Mouse (Mus musculus) layer of hippocampus, adult 18-20 months (tissue): ENCODE data around the gene Sec31a. TPM values are rescaled to one million over a fixed set of nuclear protein-coding genes. Genes with fewer than 3 reads are reported as not detected.

Experiments used
- total RNA-seq, 2 experiments: library from RNA; stranded (reverse); gene quantifications; 2 replicates each; pipeline ENCODE4 v1.2.3; 2021

Sec31a gene
- total RNA-seq, 2 experiments from 2014 or later = 105 to 107 TPM

Other genes with a start within 250 kb of the Sec31a start
- 10 to 100 TPM; 18.0 to 19.5 TPM for gene Lin54, start 84.4 kb upstream of the Sec31a start, total RNA-seq
- gene Cops4, start 102.1 kb upstream of the Sec31a start, total RNA-seq = 10 to 100 TPM; 80.8 to 83.3 TPM
- not detected for gene Plac8, start 156.0 kb upstream of the Sec31a start, total RNA-seq